Mouse (Mus musculus): ENCODE data around the gene Ctnnd1. TPM values are rescaled to one million over a fixed set of nuclear protein-coding genes. Genes with fewer than 3 reads are reported as not detected.

The Ctnnd1 gene
- polyA plus RNA-seq, 1 experiment: 24.3 TPM

GRCm38 (mm10) chr2:84634934-84635482 is 15.6 kb downstream of the Ctnnd1 start:
- TF ChIP-seq CTCF (IDR thresholded peaks at IDR 0.05; ENCODE audit: control insufficient read depth, insufficient read depth, insufficient replicate concordance, low read depth, low read length) (no peak), POLR2A (IDR thresholded peaks at IDR 0.05; ENCODE audit: control insufficient read depth, low read depth, low read length) (no peak)
- no peaks in the 10 kb centered on the region for H3K27me3 ChIP-seq (ENCODE audit: control insufficient read depth, insufficient read depth, low read length)
- H3K4me1 ChIP-seq (ENCODE audit: control insufficient read depth, insufficient read depth, low read length): peaks cover 2% of the 10 kb centered on the region; the same call in 1 of the 2 replicates
- H3K36me3 ChIP-seq (ENCODE audit: control insufficient read depth, insufficient read depth, low read length): no peaks in the 10 kb centered on the region
- no peak overlapping the region for H3K4me3 ChIP-seq (ENCODE audit: control insufficient read depth, low read depth, low read length)
- H3K27ac ChIP-seq (ENCODE audit: control insufficient read depth, insufficient read depth, low read depth, low read length): peak overlapping the region; percentile 80

GRCm38 (mm10) chr2:84634006-84634405 is 16.6 kb downstream of the Ctnnd1 start:
- H3K4me3 ChIP-seq (ENCODE audit: control insufficient read depth, low read depth, low read length): no peak overlapping the region
- H3K27me3 ChIP-seq (ENCODE audit: control insufficient read depth, insufficient read depth, low read length): no peaks in the 10 kb centered on the region
- H3K4me1 ChIP-seq (ENCODE audit: control insufficient read depth, insufficient read depth, low read length): peaks cover 2% of the 10 kb centered on the region; the same call in 1 of the 2 replicates
- H3K27ac ChIP-seq (ENCODE audit: control insufficient read depth, insufficient read depth, low read depth, low read length): peak overlapping the region; percentile 78
- H3K36me3 ChIP-seq (ENCODE audit: control insufficient read depth, insufficient read depth, low read length): no peaks in the 10 kb centered on the region; the same call in 1 of the 2 replicates
- TF ChIP-seq POLR2A (IDR thresholded peaks at IDR 0.05; ENCODE audit: control insufficient read depth, low read depth, low read length) (no peak), CTCF (IDR thresholded peaks at IDR 0.05; ENCODE audit: control insufficient read depth, insufficient read depth, insufficient replicate concordance, low read depth, low read length) (no peak)

DNA sequence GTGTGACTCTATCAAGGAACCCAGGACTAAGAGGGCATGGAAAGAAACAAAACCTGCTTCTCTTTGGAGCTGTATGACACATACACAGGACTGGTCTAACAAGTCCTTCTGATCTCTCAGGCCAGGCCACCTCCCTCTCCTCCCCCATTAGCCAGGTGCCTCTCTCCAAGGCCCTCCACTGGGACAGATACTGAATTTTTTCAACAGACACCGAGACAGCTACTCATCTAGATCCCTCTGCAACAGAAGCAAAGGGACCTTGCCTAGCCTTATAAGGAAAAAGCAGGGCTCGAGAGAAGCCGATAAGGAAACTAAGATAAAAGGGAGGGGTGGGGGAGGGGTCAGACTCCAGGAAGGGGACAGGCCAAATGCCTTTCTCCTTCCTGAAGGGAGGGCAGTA is 17.6 kb downstream of the Ctnnd1 start:
- Histone ChIP-seq H3K4me1 (ENCODE audit: control insufficient read depth, insufficient read depth, low read length) (peaks cover 2% of the 10 kb centered on the region; the same call in 1 of the 2 replicates), H3K27me3 (ENCODE audit: control insufficient read depth, insufficient read depth, low read length) (no peaks in the 10 kb centered on the region), H3K27ac (ENCODE audit: control insufficient read depth, insufficient read depth, low read depth, low read length) (peak overlapping the region; percentile 74), H3K4me3 (ENCODE audit: control insufficient read depth, low read depth, low read length) (no peak overlapping the region), H3K36me3 (ENCODE audit: control insufficient read depth, insufficient read depth, low read length) (no peaks in the 10 kb centered on the region; the same call in 1 of the 2 replicates)
- no peak for TF ChIP-seq POLR2A (IDR thresholded peaks at IDR 0.05; ENCODE audit: control insufficient read depth, low read depth, low read length)
- TF ChIP-seq CTCF (IDR thresholded peaks at IDR 0.05; ENCODE audit: control insufficient read depth, insufficient read depth, insufficient replicate concordance, low read depth, low read length): no peak

DNA sequence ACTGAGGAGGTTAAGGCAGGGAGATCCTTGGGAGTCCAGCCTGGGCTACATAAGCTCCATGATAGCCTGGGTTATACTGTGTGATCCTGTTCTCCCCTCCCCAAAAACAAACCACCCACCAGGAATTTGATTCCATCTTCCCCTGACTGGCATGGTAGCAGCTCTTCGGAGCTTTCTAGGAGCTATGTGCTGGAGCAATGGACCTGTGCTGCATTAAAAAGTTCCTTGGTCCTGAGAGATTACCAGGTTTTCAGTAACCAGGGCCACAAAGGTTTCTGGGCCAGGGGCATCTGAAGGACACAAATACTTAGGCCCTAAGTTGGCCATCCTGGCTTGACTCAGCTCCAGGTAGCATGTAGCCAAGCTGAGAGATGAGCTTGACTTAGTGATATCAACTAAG is 18.6 kb downstream of the Ctnnd1 start:
- Histone ChIP-seq H3K4me1 (ENCODE audit: control insufficient read depth, insufficient read depth, low read length) (no peaks in the 10 kb centered on the region; the same call in 1 of the 2 replicates), H3K27me3 (ENCODE audit: control insufficient read depth, insufficient read depth, low read length) (no peaks in the 10 kb centered on the region), H3K36me3 (ENCODE audit: control insufficient read depth, insufficient read depth, low read length) (no peaks in the 10 kb centered on the region; the same call in 1 of the 2 replicates), H3K4me3 (ENCODE audit: control insufficient read depth, low read depth, low read length) (no peak overlapping the region), H3K27ac (ENCODE audit: control insufficient read depth, insufficient read depth, low read depth, low read length) (peak overlapping the region; percentile 21)
- TF ChIP-seq POLR2A (IDR thresholded peaks at IDR 0.05; ENCODE audit: control insufficient read depth, low read depth, low read length): no peak

- Histone ChIP-seq H3K4me3 (ENCODE audit: control insufficient read depth, low read depth, low read length) (no peak overlapping the region), H3K36me3 (ENCODE audit: control insufficient read depth, insufficient read depth, low read length) (no peaks in the 10 kb centered on the region; the same call in 1 of the 2 replicates), H3K27ac (ENCODE audit: control insufficient read depth, insufficient read depth, low read depth, low read length) (no peak overlapping the region), H3K27me3 (ENCODE audit: control insufficient read depth, insufficient read depth, low read length) (no peaks in the 10 kb centered on the region), H3K4me1 (ENCODE audit: control insufficient read depth, insufficient read depth, low read length) (peaks cover 3% of the 10 kb centered on the region)
- TF ChIP-seq CTCF (IDR thresholded peaks at IDR 0.05; ENCODE audit: control insufficient read depth, insufficient read depth, insufficient replicate concordance, low read depth, low read length): no peak
- TF ChIP-seq POLR2A (IDR thresholded peaks at IDR 0.05; ENCODE audit: control insufficient read depth, low read depth, low read length): no peak
Observed at GRCm38 (mm10) chr2:84627036-84627435, 23.5 kb downstream of the Ctnnd1 start.

DNA sequence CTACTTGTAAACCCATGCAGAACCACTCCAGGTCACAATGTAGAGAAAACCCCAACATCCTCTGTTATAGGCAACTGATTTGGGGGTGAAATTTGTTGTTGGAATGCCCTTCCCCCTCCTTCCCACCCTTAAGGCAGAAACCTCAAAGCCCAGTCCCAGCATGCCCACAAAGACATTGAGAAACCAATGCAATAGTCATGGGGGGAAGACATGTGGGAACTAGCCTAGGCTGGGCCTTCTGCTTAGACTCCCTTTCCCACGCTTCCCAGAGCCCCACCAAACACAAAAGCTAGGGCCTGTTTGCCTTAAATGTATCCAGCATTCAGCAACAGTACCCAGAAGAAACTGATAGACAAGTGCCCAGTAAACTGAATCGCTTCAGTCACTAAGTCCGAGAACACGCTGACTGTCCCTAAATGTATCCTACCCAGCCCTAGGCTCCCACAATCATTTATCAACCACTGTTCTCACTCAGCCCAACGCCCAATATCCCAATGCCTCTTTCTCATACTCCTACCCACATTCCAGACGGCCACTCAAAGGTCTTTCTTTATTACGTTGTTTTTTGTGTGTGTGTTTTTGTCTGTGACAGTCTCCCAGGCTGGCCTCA is 24.1 kb downstream of the Ctnnd1 start:
- Histone ChIP-seq H3K36me3 (ENCODE audit: control insufficient read depth, insufficient read depth, low read length) (no peaks in the 10 kb centered on the region; the same call in 1 of the 2 replicates), H3K4me3 (ENCODE audit: control insufficient read depth, low read depth, low read length) (no peak overlapping the region), H3K27me3 (ENCODE audit: control insufficient read depth, insufficient read depth, low read length) (no peaks in the 10 kb centered on the region), H3K4me1 (ENCODE audit: control insufficient read depth, insufficient read depth, low read length) (peaks cover 3% of the 10 kb centered on the region), H3K27ac (ENCODE audit: control insufficient read depth, insufficient read depth, low read depth, low read length) (peak overlapping the region; percentile 29; the same call in 1 of the 2 replicates)
- no peak for TF ChIP-seq CTCF (IDR thresholded peaks at IDR 0.05; ENCODE audit: control insufficient read depth, insufficient read depth, insufficient replicate concordance, low read depth, low read length)
- TF ChIP-seq POLR2A (IDR thresholded peaks at IDR 0.05; ENCODE audit: control insufficient read depth, low read depth, low read length): no peak

GRCm38 (mm10) chr2:84624201-84624600 is 26.4 kb downstream of the Ctnnd1 start:
- peak overlapping the region; percentile 23 for H3K27ac ChIP-seq (ENCODE audit: control insufficient read depth, insufficient read depth, low read depth, low read length)

More at GRCm38 (mm10) chr2:84624201-84624600, 26.4 kb downstream of the Ctnnd1 start:
- H3K36me3 ChIP-seq (ENCODE audit: control insufficient read depth, insufficient read depth, low read length): peaks cover 2% of the 10 kb centered on the region
- no peak overlapping the region for H3K4me3 ChIP-seq (ENCODE audit: control insufficient read depth, low read depth, low read length)
- H3K4me1 ChIP-seq (ENCODE audit: control insufficient read depth, insufficient read depth, low read length): peaks cover 3% of the 10 kb centered on the region
- TF ChIP-seq CTCF (IDR thresholded peaks at IDR 0.05; ENCODE audit: control insufficient read depth, insufficient read depth, insufficient replicate concordance, low read depth, low read length) (no peak), POLR2A (IDR thresholded peaks at IDR 0.05; ENCODE audit: control insufficient read depth, low read depth, low read length) (no peak)
- H3K27me3 ChIP-seq (ENCODE audit: control insufficient read depth, insufficient read depth, low read length): no peaks in the 10 kb centered on the region

All from testis, adult 2 months (tissue).